ENCODE assay signal across 8 mouse cellular contexts in genomic region chr10:6694218-6694850, GRCm38 (mm10).
DNase-seq lines count a peak whose midpoint lies in the region; ATAC-seq and TF ChIP-seq lines count a peak whose summit lies in the region.

No protein-coding gene starts in this region.

- no peak overlapping the region for H3K27ac ChIP-seq in kidney, embryonic 15.5 days
- H3K27ac ChIP-seq in cerebellum, adult 2 months (ENCODE audit: insufficient read depth, low read length): no peak overlapping the region
- H3K27ac ChIP-seq in forebrain, embryonic 16.5 days (ENCODE audit: low read length): no peak overlapping the region
- H3K27ac ChIP-seq in hindbrain, embryonic 11.5 days (ENCODE audit: low read depth, low read length): no peak overlapping the region
- H3K27ac ChIP-seq in midbrain, embryonic 10.5 days (replicated peaks): no peak overlapping the region
- H3K27ac ChIP-seq in stomach, postnatal 0 days (replicated peaks): no peak overlapping the region

- TF ChIP-seq EP300 in stomach, postnatal 0 days (optimal IDR thresholded peaks at IDR 0.05): no peak

- no peaks in the 10 kb centered on the region for H3K27me3 ChIP-seq in kidney, embryonic 15.5 days
- H3K27me3 ChIP-seq in cerebellum, adult 2 months (ENCODE audit: control insufficient read depth, insufficient read depth, low read length): no peaks in the 10 kb centered on the region
- H3K27me3 ChIP-seq in forebrain, embryonic 16.5 days (replicated peaks; ENCODE audit: control insufficient read depth, insufficient read depth, low read length): no peaks in the 10 kb centered on the region
- H3K27me3 ChIP-seq in hindbrain, embryonic 11.5 days (ENCODE audit: control insufficient read depth, insufficient read depth, low read length): no peaks in the 10 kb centered on the region
- no peaks in the 10 kb centered on the region for H3K27me3 ChIP-seq in midbrain, embryonic 10.5 days (ENCODE audit: low read depth, poor library complexity, severe bottlenecking)
- H3K27me3 ChIP-seq in stomach, postnatal 0 days (ENCODE audit: control insufficient read depth, insufficient read depth, low read length): no peaks in the 10 kb centered on the region

- H3K4me2 ChIP-seq in kidney, embryonic 15.5 days: no peak overlapping the region
- H3K4me2 ChIP-seq in forebrain, embryonic 16.5 days (ENCODE audit: low read length): no peak overlapping the region
- no peak overlapping the region for H3K4me2 ChIP-seq in hindbrain, embryonic 11.5 days (replicated peaks; ENCODE audit: low read depth, low read length)
- no peak overlapping the region for H3K4me2 ChIP-seq in stomach, postnatal 0 days (replicated peaks; ENCODE audit: low read depth)

- no peak overlapping the region for H3K4me3 ChIP-seq in kidney, embryonic 15.5 days (replicated peaks)
- peak overlapping the region; percentile 20 for H3K4me3 ChIP-seq in cerebellum, adult 2 months (replicated peaks; ENCODE audit: insufficient read depth, low read depth, low read length)
- no peak overlapping the region for H3K4me3 ChIP-seq in forebrain, embryonic 16.5 days (replicated peaks; ENCODE audit: low read length)
- H3K4me3 ChIP-seq in hindbrain, embryonic 11.5 days (ENCODE audit: low read depth, low read length): no peak overlapping the region
- H3K4me3 ChIP-seq in midbrain, embryonic 10.5 days: no peak overlapping the region
- H3K4me3 ChIP-seq in stomach, postnatal 0 days (ENCODE audit: low read depth, low read length): no peak overlapping the region

- no peaks in the 10 kb centered on the region for H3K36me3 ChIP-seq in kidney, embryonic 15.5 days
- H3K36me3 ChIP-seq in forebrain, embryonic 16.5 days (ENCODE audit: control insufficient read depth, insufficient read depth): no peaks in the 10 kb centered on the region
- no peaks in the 10 kb centered on the region for H3K36me3 ChIP-seq in hindbrain, embryonic 11.5 days (ENCODE audit: control insufficient read depth, insufficient read depth, low read length)
- H3K36me3 ChIP-seq in midbrain, embryonic 10.5 days: no peaks in the 10 kb centered on the region
- H3K36me3 ChIP-seq in stomach, postnatal 0 days (ENCODE audit: control insufficient read depth, insufficient read depth, low read length): no peaks in the 10 kb centered on the region

- no peaks in the 10 kb centered on the region for H3K9me3 ChIP-seq in kidney, embryonic 15.5 days (replicated peaks)
- no peaks in the 10 kb centered on the region for H3K9me3 ChIP-seq in forebrain, embryonic 16.5 days (ENCODE audit: control insufficient read depth, low read length)
- no peaks in the 10 kb centered on the region for H3K9me3 ChIP-seq in hindbrain, embryonic 11.5 days (ENCODE audit: control insufficient read depth, low read length)
- H3K9me3 ChIP-seq in midbrain, embryonic 10.5 days (replicated peaks): no peaks in the 10 kb centered on the region
- H3K9me3 ChIP-seq in stomach, postnatal 0 days (ENCODE audit: control insufficient read depth, low read length): no peaks in the 10 kb centered on the region

- H3K9ac ChIP-seq in kidney, embryonic 15.5 days: no peak overlapping the region
- no peak overlapping the region for H3K9ac ChIP-seq in forebrain, embryonic 16.5 days (replicated peaks; ENCODE audit: low read depth, low read length)
- H3K9ac ChIP-seq in hindbrain, embryonic 11.5 days (ENCODE audit: low read depth, low read length): no peak overlapping the region
- H3K9ac ChIP-seq in stomach, postnatal 0 days (ENCODE audit: low read length): no peak overlapping the region

- peak; percentile 16 for DNase-seq in kidney, adult 18-20 months
- DNase-seq in cerebellum, adult 2 months: peak; percentile 45 to 54
- peak; percentile 76 for DNase-seq in hindbrain, embryonic 11.5 days (ENCODE audit: low spot score)
- peak; percentile 33 to 53 for DNase-seq in layer of hippocampus, postnatal 25 days (ENCODE audit: extremely low spot score in 1 of 2, low spot score in 1 of 2)
- peak; percentile 48 for DNase-seq in midbrain, embryonic 10.5 days (ENCODE audit: low spot score)
- DNase-seq in stomach, postnatal 0 days (ENCODE audit: low spot score): peak; percentile 37

- peak; percentile 86 for TF ChIP-seq CTCF in cerebellum, adult 2 months (IDR thresholded peaks at IDR 0.05; ENCODE audit: borderline replicate concordance, insufficient read depth, low read depth, low read length)
- TF ChIP-seq CTCF in stomach, postnatal 0 days (IDR thresholded peaks at IDR 0.05; ENCODE audit: low read depth): peak; percentile 82

- no peak for TF ChIP-seq POLR2A in cerebellum, adult 2 months (IDR thresholded peaks at IDR 0.05; ENCODE audit: borderline replicate concordance, insufficient read depth, low read length)

- H3K4me1 ChIP-seq in kidney, embryonic 15.5 days: no peaks in the 10 kb centered on the region
- no peaks in the 10 kb centered on the region for H3K4me1 ChIP-seq in cerebellum, adult 2 months (ENCODE audit: control insufficient read depth, insufficient read depth, low read length)
- no peaks in the 10 kb centered on the region for H3K4me1 ChIP-seq in forebrain, embryonic 16.5 days (replicated peaks; ENCODE audit: control insufficient read depth, insufficient read depth, low read length)
- H3K4me1 ChIP-seq in hindbrain, embryonic 11.5 days (replicated peaks; ENCODE audit: control insufficient read depth, insufficient read depth, low read length): no peaks in the 10 kb centered on the region
- peaks cover 7% of the 10 kb centered on the region for H3K4me1 ChIP-seq in midbrain, embryonic 10.5 days
- no peaks in the 10 kb centered on the region for H3K4me1 ChIP-seq in stomach, postnatal 0 days (replicated peaks; ENCODE audit: control insufficient read depth, insufficient read depth)

- WGBS in kidney, embryonic 15.5 days: 52% methylated on average over 13 of the region's 13 CpGs
- 49% methylated on average over 13 of the region's 13 CpGs for WGBS in cerebellum, adult 2 months
- WGBS in forebrain, embryonic 16.5 days: 52% methylated on average over 13 of the region's 13 CpGs
- 52% methylated on average over 13 of the region's 13 CpGs for WGBS in hindbrain, embryonic 11.5 days
- WGBS in midbrain, embryonic 10.5 days: 57% methylated on average over 13 of the region's 13 CpGs
- WGBS in stomach, postnatal 0 days: 47% methylated on average over 13 of the region's 13 CpGs

- no peak for ATAC-seq in kidney, embryonic 15.5 days (replicated peaks; ENCODE audit: low FRiP score)
- peak; percentile 61; the same call in 1 of the 2 replicates for ATAC-seq in forebrain, embryonic 16.5 days
- ATAC-seq in hindbrain, embryonic 11.5 days (ENCODE audit: low FRiP score): peak; percentile 71; the same call in 1 of the 2 replicates
- no peak for ATAC-seq in stomach, postnatal 0 days (ENCODE audit: low FRiP score, low TSS enrichment)

Comparison
In these comparisons a context has a peak if more than half of its experiments do, and no peak if none do; other contexts are left out.
1. DNase-seq: peak in every context shown above with its lines; median percentile 76 in hindbrain, embryonic 11.5 days; 50 in cerebellum, adult 2 months; 48 in midbrain, embryonic 10.5 days; 43 in layer of hippocampus, postnatal 25 days; 37 in stomach, postnatal 0 days; 16 in kidney, adult 18-20 months.
2. ATAC-seq: peak in forebrain, embryonic 16.5 days (single experiment) and hindbrain, embryonic 11.5 days (single experiment); none in kidney, embryonic 15.5 days (single experiment) and stomach, postnatal 0 days (single experiment).